Mouse (Mus musculus) heart, adult 2 months (tissue): ENCODE measurements around the gene Pea15a.

Experiments
- CTCF ChIP-seq: fragments of 200-600 bp; IDR thresholded peaks from 2 replicates; pipeline ENCODE4 v1.8.1; 2022; ENCODE audit warnings: antibody characterized with exemption, mild to moderate bottlenecking, moderate library complexity
- EP300 ChIP-seq: fragments of 200-500 bp; IDR thresholded peaks from 2 replicates; pipeline ENCODE4 v1.6.1; 2011; ENCODE audit warnings: low read depth, low read length, control low read depth; ENCODE audit not compliant: insufficient read depth
- POLR2A ChIP-seq: fragments of 200-500 bp; IDR thresholded peaks from 2 replicates; pipeline ENCODE4 v1.6.1; 2011; ENCODE audit warnings: mild to moderate bottlenecking, low read depth, low read length, control low read depth; ENCODE audit not compliant: insufficient read depth

- TF ChIP-seq POLR2A (no peak), CTCF (no peak), EP300 (no peak)
Measured at GRCm38 (mm10) chr1:172148955-172149815, 57.4 kb downstream of the Pea15a start.
